Mouse (Mus musculus): ENCODE results near the gene Akap13. TPM values are rescaled to one million over a fixed set of nuclear protein-coding genes. Genes with fewer than 3 reads are reported as not detected.

Akap13 gene
- 12.0 and 13.2 TPM in 2 replicates for polyA plus RNA-seq (2012; rRNA removed)

GRCm38 (mm10) chr7:75455223-75456151 is at the start of gene Akap13:
Gene Akap13 (plus strand): TSS chr7:75455534.
- no peak for TF ChIP-seq CTCF (conservative IDR thresholded peaks at IDR 0.05; ENCODE audit: insufficient read depth, insufficient read length, low read depth, low read length)
- TF ChIP-seq POLR2A (IDR thresholded peaks at IDR 0.05; ENCODE audit: low read depth, low read length), result peak; percentile 92
- H3K4me1 ChIP-seq (ENCODE audit: control insufficient read depth, insufficient read depth, low read length), result peaks cover 13% of the 10 kb centered on the region
- no peaks in the 10 kb centered on the region for H3K27me3 ChIP-seq (replicated peaks; ENCODE audit: control insufficient read depth, insufficient read depth, low read length)
- peak within 1 kb of the TSS; percentile 81 for H3K27ac ChIP-seq (ENCODE audit: insufficient read depth, low read depth, low read length)
- H3K4me3 ChIP-seq (ENCODE audit: insufficient read depth, low read depth, low read length), result peak within 1 kb of the TSS; percentile 73
- no peaks in the 10 kb centered on the region for H3K36me3 ChIP-seq (ENCODE audit: control insufficient read depth, insufficient read depth, low read length)
- WGBS, result under 1% methylated on average over 78 of the region's 94 CpGs
- DNase-seq, result peak; percentile 99

DNA sequence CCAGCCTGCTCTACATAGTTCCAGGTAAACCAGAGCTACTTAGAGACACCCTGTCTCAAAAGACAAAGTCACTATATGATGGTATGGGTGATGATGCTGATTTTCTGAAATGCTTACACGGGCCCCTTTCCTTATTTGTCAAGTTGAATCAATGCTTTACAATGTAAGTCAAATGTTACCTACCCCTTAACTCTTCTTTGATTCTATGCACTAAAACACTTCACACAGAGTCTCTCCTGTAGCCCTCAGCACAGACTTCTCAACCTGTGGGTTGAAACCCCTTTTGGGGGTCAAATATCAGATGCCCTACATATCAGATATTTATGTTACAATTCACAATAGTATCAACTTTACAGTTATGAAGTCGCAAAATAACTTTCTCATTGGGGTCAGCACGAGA is 44.7 kb upstream of the Akap13 start:
- H3K4me3 ChIP-seq (ENCODE audit: insufficient read depth, low read depth, low read length), result no peak overlapping the region
- no peak for TF ChIP-seq CTCF (conservative IDR thresholded peaks at IDR 0.05; ENCODE audit: insufficient read depth, insufficient read length, low read depth, low read length)
- no peak for TF ChIP-seq POLR2A (IDR thresholded peaks at IDR 0.05; ENCODE audit: low read depth, low read length)
- no peak overlapping the region for H3K27ac ChIP-seq (ENCODE audit: insufficient read depth, low read depth, low read length)
- H3K27me3 ChIP-seq (replicated peaks; ENCODE audit: control insufficient read depth, insufficient read depth, low read length), result no peaks in the 10 kb centered on the region
- WGBS, result 94% methylated on average over 3 of the region's 3 CpGs
- DNase-seq, result no peak
- no peaks in the 10 kb centered on the region for H3K36me3 ChIP-seq (ENCODE audit: control insufficient read depth, insufficient read depth, low read length)
- H3K4me1 ChIP-seq (ENCODE audit: control insufficient read depth, insufficient read depth, low read length), result no peaks in the 10 kb centered on the region

DNA sequence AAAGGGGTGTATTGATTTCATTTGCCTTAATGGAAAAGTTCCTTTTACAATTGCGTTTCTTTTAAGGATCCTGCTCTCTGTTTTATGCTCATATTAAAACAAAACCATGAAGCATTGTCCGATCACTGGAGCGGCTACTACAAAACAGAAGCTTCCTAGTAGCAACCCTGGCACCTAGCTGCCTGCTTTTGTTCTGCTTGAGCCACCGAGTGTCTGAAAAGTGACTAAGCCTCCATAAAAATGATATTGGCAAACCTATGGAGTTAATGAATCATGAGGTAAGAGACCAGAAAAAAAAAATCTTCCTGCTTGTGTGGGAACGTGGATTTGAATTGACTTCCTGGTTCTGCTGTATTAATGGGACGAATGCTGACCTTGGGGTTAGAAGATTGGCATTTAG is 44.1 kb upstream of the Akap13 start:
- H3K27ac ChIP-seq (ENCODE audit: insufficient read depth, low read depth, low read length), result no peak overlapping the region
- H3K27me3 ChIP-seq (replicated peaks; ENCODE audit: control insufficient read depth, insufficient read depth, low read length), result no peaks in the 10 kb centered on the region
- H3K4me1 ChIP-seq (ENCODE audit: control insufficient read depth, insufficient read depth, low read length), result no peaks in the 10 kb centered on the region
- H3K4me3 ChIP-seq (ENCODE audit: insufficient read depth, low read depth, low read length), result no peak overlapping the region
- TF ChIP-seq POLR2A (IDR thresholded peaks at IDR 0.05; ENCODE audit: low read depth, low read length), result no peak
- no peak for TF ChIP-seq CTCF (conservative IDR thresholded peaks at IDR 0.05; ENCODE audit: insufficient read depth, insufficient read length, low read depth, low read length)
- 59% methylated on average over 6 of the region's 6 CpGs for WGBS
- no peak for DNase-seq
- no peaks in the 10 kb centered on the region for H3K36me3 ChIP-seq (ENCODE audit: control insufficient read depth, insufficient read depth, low read length)

DNA sequence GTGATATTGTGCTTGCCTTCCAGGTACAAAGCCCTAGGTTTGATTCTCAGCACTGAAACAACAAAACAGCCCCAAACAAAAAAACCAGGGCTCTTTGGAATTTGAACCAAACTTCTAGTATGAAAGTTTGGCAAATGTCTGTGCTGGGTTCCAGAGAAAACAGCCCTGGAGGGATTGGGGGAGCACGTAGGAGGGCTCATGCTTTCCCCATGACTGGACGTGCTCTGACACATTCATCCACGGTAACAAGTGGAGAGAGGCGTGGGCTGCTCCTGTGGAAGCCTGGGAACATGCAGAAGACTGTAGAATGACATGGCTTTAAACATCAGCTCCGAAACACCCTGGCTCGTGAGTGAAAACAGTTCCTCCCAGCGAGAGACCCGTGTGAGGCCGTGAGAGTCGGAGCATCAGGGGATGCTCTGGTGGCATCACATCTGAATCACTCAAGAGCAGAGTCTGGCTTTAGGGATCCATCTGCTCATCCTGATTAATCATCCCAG is 43.3 kb upstream of the Akap13 start:
- no peaks in the 10 kb centered on the region for H3K27me3 ChIP-seq (replicated peaks; ENCODE audit: control insufficient read depth, insufficient read depth, low read length)
- DNase-seq, result no peak
- TF ChIP-seq POLR2A (IDR thresholded peaks at IDR 0.05; ENCODE audit: low read depth, low read length) (no peak), CTCF (conservative IDR thresholded peaks at IDR 0.05; ENCODE audit: insufficient read depth, insufficient read length, low read depth, low read length) (no peak)
- H3K4me3 ChIP-seq (ENCODE audit: insufficient read depth, low read depth, low read length), result no peak overlapping the region
- 70% methylated on average over 10 of the region's 10 CpGs for WGBS
- no peak overlapping the region for H3K27ac ChIP-seq (ENCODE audit: insufficient read depth, low read depth, low read length)
- no peaks in the 10 kb centered on the region for H3K36me3 ChIP-seq (ENCODE audit: control insufficient read depth, insufficient read depth, low read length)
- H3K4me1 ChIP-seq (ENCODE audit: control insufficient read depth, insufficient read depth, low read length), result no peaks in the 10 kb centered on the region

DNA sequence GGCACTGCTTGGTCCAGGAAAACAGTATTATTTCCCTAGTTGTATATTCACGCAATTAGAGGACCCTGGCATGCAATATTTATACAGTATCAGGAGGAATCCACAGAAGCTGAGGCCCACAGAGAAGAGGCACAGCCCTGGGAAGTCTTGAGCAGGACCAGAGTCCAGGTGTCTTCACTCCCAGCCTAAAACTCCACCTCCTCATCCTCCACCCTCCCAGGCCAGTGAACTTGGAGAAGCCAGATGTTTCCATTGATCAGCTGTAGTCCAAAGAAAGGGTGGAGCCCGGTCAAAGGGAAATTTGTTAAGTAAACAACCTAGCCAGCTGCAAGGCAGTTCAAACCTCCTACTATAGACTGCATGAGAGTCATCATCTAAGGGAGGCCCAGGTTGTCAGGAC is 42.8 kb upstream of the Akap13 start:
- DNase-seq, result no peak
- no peak overlapping the region for H3K27ac ChIP-seq (ENCODE audit: insufficient read depth, low read depth, low read length)
- H3K27me3 ChIP-seq (replicated peaks; ENCODE audit: control insufficient read depth, insufficient read depth, low read length), result no peaks in the 10 kb centered on the region
- TF ChIP-seq POLR2A (IDR thresholded peaks at IDR 0.05; ENCODE audit: low read depth, low read length) (no peak), CTCF (conservative IDR thresholded peaks at IDR 0.05; ENCODE audit: insufficient read depth, insufficient read length, low read depth, low read length) (no peak)
- no peak overlapping the region for H3K4me3 ChIP-seq (ENCODE audit: insufficient read depth, low read depth, low read length)
- H3K4me1 ChIP-seq (ENCODE audit: control insufficient read depth, insufficient read depth, low read length), result no peaks in the 10 kb centered on the region
- no peaks in the 10 kb centered on the region for H3K36me3 ChIP-seq (ENCODE audit: control insufficient read depth, insufficient read depth, low read length)
- 67% methylated on average over 2 of the region's 2 CpGs for WGBS

DNA sequence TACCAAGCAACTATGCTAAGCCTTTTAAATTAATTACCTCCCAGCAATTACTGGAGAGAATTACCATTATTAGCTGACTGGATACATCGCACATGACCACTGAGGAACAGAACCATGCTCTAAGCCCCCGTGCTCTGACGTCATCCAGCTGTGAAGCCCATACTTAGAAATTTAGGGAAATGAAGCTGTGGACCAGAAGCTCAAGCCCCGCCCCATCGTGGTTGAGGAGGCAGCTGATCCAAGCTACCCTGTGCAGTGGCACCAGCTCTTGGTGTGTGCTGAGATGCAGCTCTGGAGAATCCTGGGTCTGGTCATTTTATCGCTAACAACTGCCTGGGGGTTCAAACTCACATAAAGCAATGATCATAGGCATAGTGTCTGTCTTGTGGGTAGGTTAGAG is 41.4 kb upstream of the Akap13 start:
- Histone ChIP-seq H3K4me3 (ENCODE audit: insufficient read depth, low read depth, low read length) (no peak overlapping the region), H3K36me3 (ENCODE audit: control insufficient read depth, insufficient read depth, low read length) (no peaks in the 10 kb centered on the region), H3K27me3 (replicated peaks; ENCODE audit: control insufficient read depth, insufficient read depth, low read length) (no peaks in the 10 kb centered on the region), H3K27ac (ENCODE audit: insufficient read depth, low read depth, low read length) (no peak overlapping the region), H3K4me1 (ENCODE audit: control insufficient read depth, insufficient read depth, low read length) (no peaks in the 10 kb centered on the region)
- no peak for TF ChIP-seq POLR2A (IDR thresholded peaks at IDR 0.05; ENCODE audit: low read depth, low read length)
- TF ChIP-seq CTCF (conservative IDR thresholded peaks at IDR 0.05; ENCODE audit: insufficient read depth, insufficient read length, low read depth, low read length), result no peak
- WGBS, result 65% methylated on average over 6 of the region's 6 CpGs
- no peak for DNase-seq

GRCm38 (mm10) chr7:75414316-75414715 is 41.0 kb upstream of the Akap13 start:
- H3K36me3 ChIP-seq (ENCODE audit: control insufficient read depth, insufficient read depth, low read length), result no peaks in the 10 kb centered on the region
- H3K4me3 ChIP-seq (ENCODE audit: insufficient read depth, low read depth, low read length), result no peak overlapping the region
- no peaks in the 10 kb centered on the region for H3K27me3 ChIP-seq (replicated peaks; ENCODE audit: control insufficient read depth, insufficient read depth, low read length)
- WGBS, result 86% methylated on average over 3 of the region's 3 CpGs
- H3K27ac ChIP-seq (ENCODE audit: insufficient read depth, low read depth, low read length), result no peak overlapping the region
- no peak for DNase-seq
- H3K4me1 ChIP-seq (ENCODE audit: control insufficient read depth, insufficient read depth, low read length), result no peaks in the 10 kb centered on the region
- TF ChIP-seq POLR2A (IDR thresholded peaks at IDR 0.05; ENCODE audit: low read depth, low read length) (no peak), CTCF (conservative IDR thresholded peaks at IDR 0.05; ENCODE audit: insufficient read depth, insufficient read length, low read depth, low read length) (no peak)
